ENCODE assay signal across 24 mouse cellular contexts in the genomic region with DNA sequence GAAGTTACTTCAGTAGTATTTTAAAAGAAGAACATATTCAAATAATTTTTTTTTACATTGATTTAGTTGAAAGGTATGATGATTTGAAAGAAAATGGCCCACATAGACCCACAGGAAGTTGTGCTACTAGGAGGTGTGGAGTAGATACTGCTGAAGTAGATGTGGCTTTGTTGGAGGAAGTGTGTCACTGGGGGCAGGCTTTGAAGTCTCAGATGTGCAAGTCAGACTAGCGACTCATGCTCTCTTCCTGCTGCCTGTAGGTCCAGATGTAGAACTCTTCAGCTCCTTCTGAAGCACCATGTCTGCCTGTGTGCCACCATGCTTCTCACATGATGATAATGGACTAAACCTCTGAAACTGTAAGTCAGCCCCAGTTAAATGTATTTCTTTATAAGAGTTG.
"Had no signal": no experiment of that assay in that cellular context is flagged by ENCODE, and none has a peak within 500 bp of the region (broad histone marks: within the 10 kb centered on the region; RNA-seq: fewer than 3 reads in every experiment).

No protein-coding gene starts in this region.

- ATAC-seq: hindbrain, postnatal 0 days; intestine, embryonic 16.5 days; liver, postnatal 0 days had no signal

- H3K9ac ChIP-seq: heart, embryonic 12.5 days; hindbrain, embryonic 13.5 days; hindbrain, embryonic 15.5 days; limb, embryonic 12.5 days; liver, embryonic 13.5 days; liver, embryonic 15.5 days; liver, postnatal 0 days had no signal

- DNase-seq: gastrocnemius, postnatal 14 days; gastrocnemius, postnatal 36 days; heart, adult 18-20 months; heart, postnatal 10 days; kidney, adult 18-20 months; kidney, adult 8-10 months; kidney, postnatal 10 days; kidney, postnatal 25 days; kidney, postnatal 4 days; liver; liver, embryonic 13.5 days; liver, postnatal 0 days had no signal

- H3K9me3 ChIP-seq: heart, embryonic 12.5 days; hindbrain, embryonic 13.5 days; hindbrain, embryonic 15.5 days; limb, embryonic 10.5 days; limb, embryonic 12.5 days; liver, embryonic 13.5 days; liver, embryonic 15.5 days had no signal

- H3K27ac ChIP-seq: heart, embryonic 10.5 days; hindbrain, embryonic 13.5 days; hindbrain, embryonic 15.5 days; hindbrain, postnatal 0 days; layer of hippocampus, adult 2 months; left cerebral cortex, adult 2 months; limb, embryonic 10.5 days; limb, embryonic 12.5 days; liver, embryonic 13.5 days; liver, embryonic 15.5 days had no signal

- H3K4me3 ChIP-seq: heart, embryonic 10.5 days; heart, embryonic 12.5 days; hindbrain, embryonic 13.5 days; hindbrain, embryonic 15.5 days; layer of hippocampus, adult 2 months; left cerebral cortex, adult 2 months; limb, embryonic 10.5 days; limb, embryonic 12.5 days; liver, embryonic 13.5 days; liver, embryonic 15.5 days had no signal

- H3K36me3 ChIP-seq: heart, embryonic 10.5 days; heart, embryonic 12.5 days; hindbrain, embryonic 13.5 days; hindbrain, embryonic 15.5 days; limb, embryonic 10.5 days; limb, embryonic 12.5 days; liver, embryonic 13.5 days; liver, embryonic 15.5 days had no signal

- H3K27me3 ChIP-seq: heart, embryonic 12.5 days; hindbrain, embryonic 13.5 days; hindbrain, embryonic 15.5 days; limb, embryonic 12.5 days; liver, embryonic 13.5 days; liver, embryonic 15.5 days had no signal

- H3K4me2 ChIP-seq: heart, embryonic 12.5 days; hindbrain, embryonic 13.5 days; hindbrain, embryonic 15.5 days; limb, embryonic 12.5 days; liver, embryonic 11.5 days; liver, embryonic 13.5 days; liver, embryonic 15.5 days had no signal

- H3K4me1 ChIP-seq: heart, embryonic 10.5 days; heart, embryonic 12.5 days; hindbrain, embryonic 15.5 days; limb, embryonic 10.5 days; limb, embryonic 12.5 days; liver, embryonic 13.5 days; liver, embryonic 15.5 days had no signal
